Mouse (Mus musculus) limb, embryonic 11.5 days (tissue): ENCODE measurements at regions not wholly inside any gene's neighbourhood (a gene's known extent, or its start where the extent isn't known, plus 50 kb on each side); places are given as distances from the start of the nearest gene placed in this dataset.

Source experiments
- ATAC-seq: fragments of 200-750 bp; cut with Nextera tagmentation; 2 replicates; pipeline ENCODE4 v1.8.0; 2017; ENCODE audit warnings: low read depth; ENCODE audit not compliant: insufficient number of reproducible peaks, low FRiP score, low TSS enrichment
- DNase-seq: peaks from one replicate; pipeline ENCODE4 v3.0.0-alpha.2; 2015; ENCODE audit warnings: low spot score
- H3K27ac ChIP-seq: fragments of 300-500 bp; sonication (generic); replicated peaks from 2 replicates; pipeline ENCODE4 v1.5.1; 2014; ENCODE audit warnings: low read depth, mild to moderate bottlenecking, low read length
- H3K27me3 ChIP-seq: fragments of 300-500 bp; sonication (generic); 2 replicates; pipeline ENCODE4 v1.6.1; 2014; ENCODE audit warnings: mild to moderate bottlenecking, low read length, mixed read lengths; ENCODE audit not compliant: control insufficient read depth, insufficient read depth
- H3K36me3 ChIP-seq: fragments of 300-500 bp; sonication (generic); 2 replicates; pipeline ENCODE4 v1.6.1; 2014; ENCODE audit warnings: mild to moderate bottlenecking, low read length, moderate library complexity, mixed read lengths; ENCODE audit not compliant: control insufficient read depth, insufficient read depth
- H3K4me1 ChIP-seq: fragments of 300-500 bp; sonication (generic); 2 replicates; pipeline ENCODE4 v1.6.1; 2014; ENCODE audit warnings: low read length, mixed read lengths; ENCODE audit not compliant: control insufficient read depth, insufficient read depth
- H3K4me2 ChIP-seq: fragments of 300-500 bp; sonication (generic); 2 replicates; pipeline ENCODE4 v1.6.1; 2014; ENCODE audit warnings: low read depth, mild to moderate bottlenecking, moderate library complexity; ENCODE audit not compliant: severe bottlenecking
- H3K4me3 ChIP-seq: fragments of 300-500 bp; sonication (generic); 2 replicates; pipeline ENCODE4 v1.5.1; 2014; ENCODE audit warnings: low read depth, low read length
- H3K9ac ChIP-seq: fragments of 300-500 bp; sonication (generic); 2 replicates; pipeline ENCODE4 v1.6.1; 2014; ENCODE audit warnings: mild to moderate bottlenecking, low read length
- H3K9me3 ChIP-seq: fragments of 300-500 bp; sonication (generic); 2 replicates; pipeline ENCODE4 v1.6.1; 2016; ENCODE audit warnings: low read length; ENCODE audit not compliant: control insufficient read depth
- WGBS: fragments of 180-500 bp; shearing (Covaris S2); extraction: QIAGEN DNeasy Blood & Tissue Kit; methylation state at CpG from one replicate; pipeline ENCODE4 v1.1.7; 2014; 5-methylcytosine and 5-hydroxymethylcytosine counted together

- Histone ChIP-seq H3K27me3 (no peaks in the 10 kb centered on the region), H3K27ac (no peak overlapping the region), H3K4me1 (no peaks in the 10 kb centered on the region), H3K9me3 (no peaks in the 10 kb centered on the region), H3K36me3 (no peaks in the 10 kb centered on the region), H3K4me3 (no peak overlapping the region), H3K4me2 (no peak overlapping the region), H3K9ac (no peak overlapping the region)
- WGBS = 84% methylated on average over 20 of the region's 20 CpGs
- DNase-seq (no peak), ATAC-seq (no peak)
Observed at GRCm38 (mm10) chr11:114284820-114285666, 218.2 kb upstream of the Sdk2 start.

- no peaks in the 10 kb centered on the region for H3K9me3 ChIP-seq
- no peaks in the 10 kb centered on the region for H3K4me1 ChIP-seq
- ATAC-seq (no peak), DNase-seq (peak; percentile 62)
- H3K27me3 ChIP-seq = no peaks in the 10 kb centered on the region
- H3K27ac ChIP-seq = no peak overlapping the region
- no peak overlapping the region for H3K4me3 ChIP-seq
- H3K9ac ChIP-seq = no peak overlapping the region
- 39% methylated on average over 5 of the region's 5 CpGs for WGBS
- no peak overlapping the region for H3K4me2 ChIP-seq
- H3K36me3 ChIP-seq = no peaks in the 10 kb centered on the region
Observed at GRCm38 (mm10) chr11:114283208-114283607, 216.4 kb upstream of the Sdk2 start.

GRCm38 (mm10) chr11:114282566-114282965 lies 215.7 kb upstream of the Sdk2 start:
- no peaks in the 10 kb centered on the region for H3K4me1 ChIP-seq
- H3K4me2 ChIP-seq = no peak overlapping the region
- H3K4me3 ChIP-seq = no peak overlapping the region
- DNase-seq = no peak
- no peak overlapping the region for H3K27ac ChIP-seq
- H3K9ac ChIP-seq = no peak overlapping the region
- ATAC-seq = no peak
- no peaks in the 10 kb centered on the region for H3K27me3 ChIP-seq
- no peaks in the 10 kb centered on the region for H3K36me3 ChIP-seq
- no peaks in the 10 kb centered on the region for H3K9me3 ChIP-seq
- WGBS = 74% methylated on average over 5 of the region's 5 CpGs

GRCm38 (mm10) chr11:114281846-114282245 lies 215.0 kb upstream of the Sdk2 start:
- ATAC-seq (no peak), DNase-seq (no peak)
- Histone ChIP-seq H3K9me3 (no peaks in the 10 kb centered on the region), H3K4me3 (no peak overlapping the region), H3K36me3 (no peaks in the 10 kb centered on the region), H3K4me2 (no peak overlapping the region), H3K4me1 (no peaks in the 10 kb centered on the region), H3K27ac (no peak overlapping the region), H3K27me3 (no peaks in the 10 kb centered on the region), H3K9ac (no peak overlapping the region)
- 84% methylated on average over 9 of the region's 9 CpGs for WGBS

GRCm38 (mm10) chr11:114281041-114281695 lies 214.3 kb upstream of the Sdk2 start:
- no peak for ATAC-seq
- H3K4me2 ChIP-seq = no peak overlapping the region
- H3K27ac ChIP-seq = no peak overlapping the region
- H3K27me3 ChIP-seq = no peaks in the 10 kb centered on the region
- no peaks in the 10 kb centered on the region for H3K9me3 ChIP-seq
- no peak overlapping the region for H3K4me3 ChIP-seq
- no peaks in the 10 kb centered on the region for H3K36me3 ChIP-seq
- no peak for DNase-seq
- H3K4me1 ChIP-seq = no peaks in the 10 kb centered on the region
- WGBS = 83% methylated on average over 14 of the region's 14 CpGs
- H3K9ac ChIP-seq = no peak overlapping the region

GRCm38 (mm10) chr11:114277513-114278304 lies 210.9 kb upstream of the Sdk2 start:
- Histone ChIP-seq H3K4me1 (no peaks in the 10 kb centered on the region), H3K4me3 (no peak overlapping the region), H3K4me2 (no peak overlapping the region), H3K27ac (no peak overlapping the region), H3K36me3 (no peaks in the 10 kb centered on the region), H3K27me3 (no peaks in the 10 kb centered on the region), H3K9me3 (no peaks in the 10 kb centered on the region), H3K9ac (no peak overlapping the region)
- DNase-seq = no peak
- no peak for ATAC-seq
- 85% methylated on average over 26 of the region's 26 CpGs for WGBS

GRCm38 (mm10) chr11:114270358-114271072 lies 203.7 kb upstream of the Sdk2 start:
- H3K9me3 ChIP-seq = no peaks in the 10 kb centered on the region

GRCm38 (mm10) chr11:114261959-114262358 lies 195.1 kb upstream of the Sdk2 start:
- H3K4me1 ChIP-seq = no peaks in the 10 kb centered on the region
- H3K9ac ChIP-seq = no peak overlapping the region
- no peak overlapping the region for H3K4me3 ChIP-seq
- no peaks in the 10 kb centered on the region for H3K9me3 ChIP-seq
- H3K27ac ChIP-seq = no peak overlapping the region
- ATAC-seq = no peak
- H3K27me3 ChIP-seq = no peaks in the 10 kb centered on the region
- no peaks in the 10 kb centered on the region for H3K36me3 ChIP-seq
- DNase-seq = no peak
- H3K4me2 ChIP-seq = no peak overlapping the region
- WGBS = 47% methylated on average over 4 of the region's 4 CpGs

More at GRCm38 (mm10) chr11:114270358-114271072, 203.7 kb upstream of the Sdk2 start:
- Histone ChIP-seq H3K27me3 (no peaks in the 10 kb centered on the region), H3K4me3 (no peak overlapping the region), H3K4me2 (no peak overlapping the region), H3K36me3 (no peaks in the 10 kb centered on the region), H3K9ac (no peak overlapping the region), H3K27ac (no peak overlapping the region), H3K4me1 (no peaks in the 10 kb centered on the region)
- ATAC-seq (no peak), DNase-seq (no peak)
- 86% methylated on average over 10 of the region's 10 CpGs for WGBS
